Mouse (Mus musculus) c-Kit-negative CD71-positive TER-119-positive erythroid progenitor cells, embryonic 14.5 days (primary cell): ENCODE measurements around the gene Gins3.
A peak's percentile ranks its signal among the peaks of the same experiment; 100 is the strongest.
"Not testable (repeated sequence)": the region's sequence is repeated elsewhere in the genome, so short reads cannot be mapped to it uniquely, and the experiment has no call there.

ENCODE experiments used
- DNase-seq: peaks from one replicate; pipeline ENCODE4 v3.0.0-alpha.2; 2013; ENCODE audit warnings: low read depth, low spot score

Gins3 gene

DNA sequence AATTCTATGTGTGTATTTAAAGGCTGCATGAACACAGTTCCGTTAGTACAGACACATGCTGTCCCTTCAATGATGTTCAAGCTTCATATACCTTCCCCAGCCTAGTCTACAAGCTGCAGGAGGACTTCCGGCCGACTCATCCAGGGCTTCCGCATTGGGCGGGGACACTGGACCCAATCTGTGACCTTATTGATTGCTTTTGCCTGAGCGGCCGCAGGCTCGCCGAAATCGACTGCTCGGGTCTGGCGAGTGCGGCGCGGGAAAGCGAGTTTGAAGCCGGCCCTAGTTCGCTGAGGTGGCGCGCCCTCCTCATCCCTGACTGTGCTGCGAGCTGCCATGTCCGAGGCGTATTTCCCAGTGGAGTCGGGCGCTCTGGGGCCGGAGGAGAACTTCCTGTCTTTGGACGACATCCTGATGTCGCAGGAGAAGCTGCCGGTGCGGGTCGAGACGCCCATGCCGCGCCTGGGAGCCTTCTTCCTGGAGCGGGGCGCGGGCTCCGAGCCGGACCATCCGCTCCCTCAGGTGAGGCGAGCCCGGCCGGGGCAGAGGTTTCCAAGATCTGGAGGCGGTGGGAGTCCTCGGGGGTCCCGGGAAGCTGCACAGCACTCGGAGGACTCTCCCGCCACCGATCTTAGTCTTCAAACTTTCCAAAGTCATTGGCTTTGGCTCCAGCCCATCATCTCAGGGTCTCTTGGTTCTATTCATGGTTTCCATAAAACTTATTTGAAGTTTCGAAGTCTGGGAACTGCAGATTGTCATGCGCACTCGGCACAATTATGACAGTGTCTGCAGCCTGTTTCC lies at the start of gene Gins3:
TSS of gene Gins3 (plus strand) at position 192 of the 801 bp plus-strand sequence.
- peak; percentile 80 for DNase-seq

DNA sequence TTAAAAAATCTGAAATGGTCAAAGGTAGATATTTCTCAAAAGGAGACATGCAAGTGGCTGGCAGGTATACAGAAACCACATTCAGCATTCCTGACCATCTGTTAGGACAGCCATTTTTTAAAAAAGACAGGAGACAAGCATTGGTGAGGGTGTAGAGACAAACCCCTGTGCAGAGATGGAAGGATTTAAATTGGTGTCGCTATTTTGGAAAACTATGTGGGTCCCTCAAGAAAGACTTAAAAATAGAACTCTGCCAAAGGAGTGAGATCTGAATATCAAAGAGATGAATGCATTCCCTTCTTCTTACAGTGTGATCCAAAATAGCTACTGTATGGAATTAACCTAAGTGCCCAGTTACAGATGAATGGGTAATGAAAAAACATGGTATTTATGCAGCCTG lies 45.9 kb upstream of the Gins3 start:
- DNase-seq = no peak

DNA sequence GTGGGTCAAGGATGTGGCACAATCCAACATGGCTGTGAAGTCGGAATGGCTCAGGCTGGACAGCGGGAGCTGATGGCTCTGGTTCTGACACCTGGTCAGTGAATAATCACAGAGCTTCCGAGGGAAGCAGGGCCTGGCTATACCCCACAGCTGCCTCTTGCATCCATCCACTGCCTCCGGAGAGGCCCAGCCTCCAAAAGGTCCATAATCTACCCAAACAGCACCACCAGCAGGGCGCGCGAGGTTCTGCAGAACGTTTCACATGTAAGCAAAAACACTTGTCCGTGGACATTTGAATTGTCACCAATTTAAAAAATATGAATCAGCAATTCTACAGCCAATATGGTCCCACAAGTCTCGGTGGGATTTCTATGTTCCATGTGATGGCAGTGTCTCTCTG lies 44.0 kb upstream of the Gins3 start:
- no peak for DNase-seq

DNA sequence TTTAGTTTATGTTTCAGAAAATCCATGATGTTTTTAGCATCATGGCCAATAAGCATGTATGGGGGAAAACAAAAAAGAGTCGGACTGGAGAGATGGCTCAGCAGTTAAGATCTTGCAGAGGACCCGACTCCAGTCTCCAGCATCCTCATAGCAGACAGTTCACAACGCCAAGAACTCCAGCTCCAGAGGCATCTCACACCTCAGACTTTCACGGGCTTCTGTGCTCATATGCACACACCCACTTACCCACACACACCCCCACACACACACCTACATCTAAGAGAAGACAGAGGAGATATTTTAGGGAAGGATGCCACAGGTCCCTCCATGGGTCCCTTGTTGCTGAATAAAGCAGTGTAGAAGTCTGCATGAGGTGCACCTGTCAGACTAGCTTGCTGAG lies 42.7 kb upstream of the Gins3 start:
- DNase-seq = no peak

DNA sequence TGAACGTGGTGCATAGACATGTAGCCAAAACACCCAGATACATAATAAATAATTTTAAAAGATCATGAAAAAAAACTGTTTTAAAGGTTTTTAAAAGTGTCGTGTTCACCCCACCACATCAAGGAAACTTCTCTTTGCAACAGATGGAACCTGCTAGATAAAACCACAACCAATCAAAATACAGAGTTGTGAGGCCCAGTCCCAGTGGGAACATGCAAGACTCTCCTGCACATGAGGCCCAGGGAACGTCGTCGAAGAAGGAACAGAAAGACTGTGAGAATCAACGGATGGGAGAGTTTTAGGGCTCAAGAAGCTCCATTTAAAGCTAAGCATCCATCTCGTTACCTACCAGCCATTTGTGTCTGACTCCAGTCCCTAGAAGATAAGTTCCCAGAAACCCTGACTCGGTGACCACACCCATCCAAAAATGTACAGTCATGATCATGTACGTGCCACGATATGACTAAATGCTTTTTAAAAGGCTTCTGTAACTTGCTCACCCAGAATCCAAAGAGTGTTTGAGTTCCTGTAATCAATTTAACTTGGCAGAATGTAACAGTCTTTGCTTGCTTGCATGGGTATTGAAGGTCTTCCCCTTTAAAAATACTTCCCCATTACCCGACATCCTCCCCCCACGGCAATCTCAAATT lies 41.0 kb upstream of the Gins3 start:
- DNase-seq = peak; percentile 48

DNA sequence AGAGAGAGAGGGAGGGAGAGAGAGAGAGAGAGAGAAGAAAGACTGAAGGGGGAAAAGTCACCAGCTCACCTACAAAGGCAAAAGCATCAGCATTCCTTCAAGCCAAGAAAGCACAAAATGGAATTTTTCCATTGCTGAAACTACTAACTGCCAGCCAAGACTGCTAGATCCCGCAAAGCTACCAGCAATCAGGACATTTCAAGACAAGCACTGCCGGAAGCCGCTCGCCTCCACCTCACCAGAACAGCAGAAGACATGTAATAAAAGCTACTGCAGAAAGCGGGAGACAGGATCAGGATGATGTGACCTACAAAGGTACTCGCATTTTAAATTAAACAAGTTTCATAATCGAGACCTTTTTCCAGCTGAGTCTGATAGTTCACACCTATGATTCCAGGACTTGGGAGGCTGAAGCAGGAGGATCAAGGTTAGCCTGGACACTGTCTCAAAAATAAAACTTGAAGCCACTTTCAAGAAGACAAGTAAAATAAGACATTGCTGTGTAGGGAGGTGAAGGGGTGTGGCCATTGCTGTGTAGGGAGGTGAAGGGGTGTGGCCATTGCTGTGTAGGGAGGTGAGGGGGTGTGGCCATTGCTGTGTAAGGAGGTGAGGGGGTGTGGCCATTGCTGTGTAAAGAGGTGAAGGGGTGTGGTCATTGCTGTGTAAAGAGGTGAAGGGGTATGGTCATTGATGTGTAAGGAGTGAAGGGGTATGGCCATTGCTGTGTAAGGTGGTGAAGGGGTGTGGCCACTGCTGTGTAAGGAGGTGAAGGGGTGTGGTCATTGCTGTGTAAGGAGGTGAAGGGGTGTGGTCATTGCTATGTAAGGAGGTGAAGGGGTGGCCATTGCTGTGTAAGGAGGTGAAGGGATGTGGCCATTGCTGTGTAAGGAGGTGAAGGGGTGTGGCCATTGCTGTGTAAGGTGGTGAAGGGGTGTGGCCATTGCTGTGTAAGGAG lies 39.5 kb upstream of the Gins3 start:
- peak; percentile 21 for DNase-seq

DNA sequence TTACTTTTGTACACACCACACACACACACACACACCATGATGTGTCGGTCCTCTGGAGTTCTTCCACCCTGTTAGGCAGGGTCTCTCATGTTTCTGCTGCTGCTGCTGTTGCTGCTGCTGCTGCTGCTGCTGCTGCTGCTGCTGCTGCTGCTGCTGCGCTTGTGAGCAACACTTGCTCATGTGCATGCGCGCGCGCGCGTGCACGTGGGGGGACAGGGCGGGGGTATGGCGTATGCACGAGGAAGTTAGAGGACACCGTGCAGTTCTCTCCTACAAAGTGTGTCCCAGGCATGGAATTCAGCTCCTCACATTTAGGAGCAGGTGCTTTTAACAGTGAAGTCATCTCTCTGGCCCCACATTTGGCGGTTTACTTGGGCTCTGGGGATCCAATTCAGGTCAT lies 38.1 kb upstream of the Gins3 start:
- no peak for DNase-seq

DNA sequence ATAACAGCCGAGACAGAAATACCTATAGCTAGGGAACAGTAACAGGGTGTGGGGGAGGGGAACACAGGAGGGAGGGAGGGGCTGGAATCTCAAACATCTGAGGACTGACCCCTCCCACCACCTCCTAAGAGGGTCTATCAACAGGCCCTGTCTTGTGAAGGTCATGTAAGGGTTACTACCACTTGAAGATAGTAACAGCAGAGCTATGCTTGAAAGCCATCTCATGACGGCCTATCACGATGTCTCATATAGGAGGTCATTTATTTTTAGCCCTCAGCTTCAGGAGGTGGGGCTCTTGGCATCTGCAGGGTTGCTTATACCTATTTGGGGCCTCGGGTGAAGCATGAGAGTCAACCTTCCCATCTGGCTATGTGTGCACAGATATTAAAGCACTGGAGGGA lies 36.4 kb upstream of the Gins3 start:
- DNase-seq = no peak

DNA sequence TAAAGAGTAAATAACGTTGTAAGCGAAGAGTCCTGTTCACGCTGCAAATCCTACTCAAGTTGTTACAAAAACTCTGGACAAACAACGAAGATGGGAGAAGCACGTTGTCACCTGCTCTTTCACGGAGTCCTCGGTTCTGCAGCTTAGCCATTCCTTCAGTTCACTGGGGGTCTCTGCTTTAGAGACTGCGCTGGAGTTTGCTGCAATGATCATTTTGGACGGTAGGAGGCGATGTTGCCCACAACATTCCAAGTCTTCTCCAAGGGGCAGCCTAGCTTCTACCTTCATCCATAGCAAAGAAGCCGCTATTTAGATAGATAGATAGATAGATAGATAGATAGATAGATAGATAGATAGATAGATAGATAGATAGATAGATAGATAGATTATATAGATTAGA lies 33.4 kb upstream of the Gins3 start:
- DNase-seq = no peak

DNA sequence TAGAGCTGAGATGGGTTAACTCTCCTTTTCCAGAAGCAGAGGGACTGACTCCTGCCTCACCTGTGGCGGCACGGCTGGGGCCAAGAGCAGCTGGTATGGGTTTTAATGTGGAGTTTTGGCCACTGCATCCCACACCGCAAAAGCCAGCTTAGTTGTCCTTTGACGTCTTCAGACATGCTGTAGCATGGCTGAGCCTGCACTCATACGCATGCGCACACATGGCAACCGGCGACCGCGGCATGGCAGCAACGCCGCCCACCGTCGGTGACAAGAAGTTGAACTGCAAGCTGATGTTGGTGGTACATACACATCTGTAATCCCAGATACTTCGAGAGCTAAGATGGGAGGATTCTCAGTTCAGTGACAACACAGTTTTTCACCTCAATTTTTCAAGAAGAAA lies 31.9 kb upstream of the Gins3 start:
- DNase-seq = no peak

DNA sequence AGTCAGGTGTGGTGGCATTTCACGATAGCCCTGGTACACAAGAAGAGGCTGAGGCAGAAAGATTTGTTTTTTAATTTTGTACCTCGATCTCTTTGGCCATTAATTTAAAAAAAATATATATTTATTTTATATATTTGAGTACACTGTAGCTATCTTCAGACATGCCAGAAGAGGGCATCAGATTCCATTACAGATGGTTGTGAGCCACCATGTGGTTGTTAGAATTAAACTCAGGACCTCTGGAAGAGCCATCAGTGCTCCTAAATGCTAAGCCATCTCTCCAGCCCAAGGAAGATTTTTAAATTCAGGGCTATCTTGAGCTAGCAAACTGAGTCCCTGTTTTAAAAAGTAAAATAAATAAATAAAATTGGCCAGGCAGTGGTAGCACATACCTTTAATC lies 31.1 kb upstream of the Gins3 start:
- DNase-seq = no peak

DNA sequence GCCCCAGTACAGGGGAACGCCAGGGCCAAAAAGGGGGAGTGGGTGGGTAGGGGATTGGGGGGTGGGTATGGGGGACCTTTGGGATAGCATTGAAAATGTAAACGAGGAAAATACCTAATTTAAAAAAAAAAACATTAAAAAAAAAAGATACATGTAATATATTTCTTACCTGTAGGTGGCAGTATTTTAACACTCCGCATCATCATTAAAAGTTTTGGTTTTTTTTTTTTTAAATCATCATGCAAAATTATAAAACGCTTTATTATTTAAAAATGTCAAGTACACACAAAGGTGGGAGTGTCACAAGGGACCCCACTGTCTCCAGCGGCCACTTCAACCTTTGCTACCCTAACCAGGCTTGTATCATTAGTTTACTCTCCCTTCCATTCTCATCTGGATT lies 26.7 kb upstream of the Gins3 start:
- not testable (repeated sequence) for DNase-seq

DNA sequence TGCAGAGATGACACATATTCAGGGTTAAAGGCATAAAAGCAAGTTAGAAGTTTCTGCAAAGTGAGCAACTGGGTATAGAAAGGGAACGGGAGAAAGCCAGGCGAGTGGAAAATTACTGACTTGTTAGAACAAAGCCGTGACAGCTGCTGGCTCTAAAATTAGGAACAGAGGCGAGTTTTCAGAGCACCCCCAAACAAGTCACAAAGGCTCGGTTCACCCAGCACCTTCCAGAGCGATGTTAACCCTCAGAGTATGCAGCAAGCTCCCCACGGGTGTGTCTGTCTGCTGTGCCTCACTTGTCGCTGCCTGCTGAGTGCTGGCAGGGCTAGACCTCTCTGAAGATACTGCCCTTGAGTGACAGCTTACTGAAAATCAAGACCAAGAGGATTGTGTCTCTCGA lies 26.0 kb upstream of the Gins3 start:
- no peak for DNase-seq

DNA sequence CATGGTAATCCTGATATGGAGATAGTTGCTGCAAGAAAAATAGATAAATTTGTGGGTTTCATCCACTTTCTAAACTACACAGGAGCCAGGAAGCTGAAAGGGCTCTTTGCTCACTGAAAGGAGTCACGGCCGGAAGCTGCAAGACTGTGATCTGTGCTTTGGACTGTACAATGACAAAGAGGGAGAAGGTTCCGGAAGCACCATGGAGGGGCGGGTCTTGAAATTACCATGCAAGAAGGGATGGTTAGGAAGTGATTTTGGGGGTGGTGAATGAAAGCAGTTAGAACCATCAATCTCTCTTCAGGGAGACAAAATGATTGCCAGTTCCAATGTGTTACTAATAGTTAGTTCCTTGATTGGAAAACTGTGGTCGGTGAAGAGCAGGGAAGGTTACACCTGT lies 23.8 kb upstream of the Gins3 start:
- DNase-seq = no peak

DNA sequence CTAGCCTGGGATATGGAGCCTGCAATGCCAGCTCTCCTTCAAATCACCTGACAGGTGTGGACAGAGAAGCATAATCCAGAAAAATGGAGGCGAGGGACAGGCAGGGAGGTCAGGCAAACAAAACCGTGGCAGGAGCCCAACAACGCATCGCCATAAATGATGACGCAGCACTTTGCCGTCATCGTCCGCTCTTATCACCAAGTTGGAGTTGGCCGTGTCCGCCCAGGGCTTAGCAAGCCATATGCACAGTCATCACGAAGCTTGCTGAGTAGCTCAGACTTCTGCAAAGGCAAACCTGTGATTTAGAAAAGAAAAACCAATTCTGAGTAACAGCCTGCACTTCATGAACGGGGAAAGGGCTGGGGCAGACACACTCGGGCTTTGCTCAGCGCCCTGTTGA lies 22.5 kb upstream of the Gins3 start:
- no peak for DNase-seq

DNA sequence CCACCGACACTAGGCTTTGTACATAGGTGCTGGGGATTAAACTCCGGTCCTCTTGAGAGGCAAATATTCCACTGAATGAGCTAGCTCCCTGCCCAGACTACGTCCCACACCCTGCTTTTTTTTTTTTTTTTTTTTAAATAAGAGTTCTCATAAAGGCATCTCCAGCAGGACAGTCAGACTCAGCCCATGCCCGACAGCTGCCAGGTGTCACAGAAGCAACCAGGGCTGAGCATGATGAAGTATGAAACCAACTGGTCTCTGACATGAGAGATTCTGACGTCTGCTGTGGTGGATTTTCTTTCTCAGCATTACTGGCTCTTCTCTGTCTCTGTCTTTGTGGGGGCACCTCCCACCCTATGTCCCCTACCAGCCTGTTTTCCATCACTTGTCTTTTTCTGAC lies 21.5 kb upstream of the Gins3 start:
- no peak for DNase-seq

DNA sequence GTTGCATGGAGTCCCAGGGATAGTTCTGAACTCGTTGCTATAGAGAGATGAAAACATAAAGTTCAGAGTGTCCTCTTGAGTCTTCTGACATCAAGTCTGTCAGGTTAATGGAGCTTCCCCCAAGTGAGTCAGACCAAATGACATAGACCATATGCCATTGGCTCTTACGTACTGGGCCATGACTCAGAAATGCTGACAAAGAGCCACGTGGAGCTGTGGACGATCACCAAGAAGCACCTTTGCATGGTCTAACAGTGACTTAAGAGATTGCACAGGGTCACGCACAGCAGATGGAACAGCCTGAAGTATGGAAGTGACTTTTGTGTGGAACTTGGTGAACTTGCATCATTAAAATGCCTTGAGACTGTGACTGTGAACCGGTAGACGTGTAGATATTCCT lies 16.9 kb upstream of the Gins3 start:
- no peak for DNase-seq

DNA sequence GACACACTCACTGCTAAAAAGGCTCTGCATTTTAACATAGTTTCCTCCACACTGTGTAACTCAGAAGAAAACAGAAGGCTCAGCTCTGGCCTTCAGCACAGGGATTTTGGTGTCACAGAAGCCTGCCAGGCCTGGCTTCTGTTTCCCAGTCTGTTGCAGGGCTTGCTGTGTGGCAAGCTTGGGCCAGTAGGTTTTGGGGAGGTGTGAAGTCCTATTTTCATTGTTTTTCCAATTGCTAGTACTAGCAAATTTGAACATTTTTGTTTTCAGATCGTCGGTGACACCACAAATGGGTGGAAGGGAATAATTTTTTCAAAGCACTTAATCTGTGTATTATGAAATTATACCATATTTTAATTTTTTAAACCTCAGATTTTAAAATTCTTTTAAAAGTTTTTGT lies 13.2 kb upstream of the Gins3 start:
- DNase-seq = no peak

DNA sequence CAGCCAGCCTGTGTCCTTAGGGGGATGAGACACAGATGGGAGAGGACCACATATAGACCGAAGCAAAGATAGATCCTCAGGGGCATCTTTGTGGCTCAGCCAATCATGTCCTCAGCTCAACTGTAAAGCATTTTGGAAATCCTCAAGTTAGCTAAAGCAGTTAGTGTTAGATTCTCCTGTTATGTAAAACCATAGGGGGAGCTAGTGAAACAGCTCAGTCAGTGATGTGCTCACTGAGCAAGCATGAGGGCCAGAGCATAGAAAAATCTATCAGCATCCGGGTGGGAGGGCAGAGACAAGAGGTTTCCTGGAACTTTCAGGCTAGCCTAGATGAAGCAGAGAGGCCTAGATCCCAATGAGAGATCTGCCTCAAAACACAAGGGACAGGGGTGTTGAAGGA lies 8.4 kb upstream of the Gins3 start:
- no peak for DNase-seq

DNA sequence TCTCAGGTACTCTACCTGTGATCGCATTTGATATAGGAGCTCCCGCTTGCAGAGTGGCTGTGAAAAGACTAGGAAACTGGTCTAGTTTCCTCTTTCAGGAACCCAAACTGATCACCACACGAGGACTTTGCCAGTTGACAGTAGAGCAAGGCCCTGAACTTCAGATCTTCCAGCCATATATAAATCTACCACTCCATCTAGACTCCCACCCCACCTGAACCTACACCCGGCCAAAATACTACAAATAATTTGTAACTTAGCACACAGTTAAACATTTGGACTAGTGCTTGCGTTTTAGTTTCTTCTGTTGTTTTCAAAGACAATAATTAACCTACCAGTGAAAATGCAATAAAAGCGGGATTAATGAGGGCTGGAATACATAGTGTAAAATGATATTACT lies 413 bp upstream of the Gins3 start:
- DNase-seq = no peak

DNA sequence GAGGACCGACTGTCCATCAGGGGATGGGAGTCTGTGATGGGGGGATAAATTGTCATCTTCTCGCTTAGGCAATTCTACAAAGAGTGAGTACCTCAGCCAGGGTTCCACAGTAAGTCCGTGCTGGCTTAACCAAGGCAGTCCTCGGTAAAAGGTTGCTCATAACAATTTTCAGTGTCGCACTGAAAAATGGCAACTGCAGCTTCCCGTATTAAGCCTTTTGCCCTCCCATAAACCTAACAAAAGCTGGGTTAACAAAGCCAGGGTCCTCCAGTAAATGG lies 749 bp downstream of the Gins3 start:
- peak; percentile 8 for DNase-seq

DNA sequence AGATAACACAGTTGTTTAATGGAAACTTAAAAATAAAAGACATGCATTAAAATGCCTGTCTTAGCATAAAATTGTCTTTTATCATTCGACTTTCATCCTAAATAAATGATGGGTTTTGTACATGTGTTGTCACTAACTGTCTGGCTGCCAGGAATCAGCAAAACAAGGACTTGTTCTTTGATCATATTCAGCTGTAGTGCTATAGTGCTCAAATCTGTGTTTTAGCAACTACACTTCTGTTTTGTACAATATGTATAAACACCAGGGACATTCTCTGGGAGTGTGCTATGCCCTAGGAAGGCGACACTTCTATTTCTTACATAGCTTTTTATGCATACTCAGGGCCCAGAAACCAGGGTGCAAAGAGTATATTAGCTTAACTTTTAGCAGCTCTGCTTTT lies 11.7 kb downstream of the Gins3 start:
- DNase-seq = no peak

DNA sequence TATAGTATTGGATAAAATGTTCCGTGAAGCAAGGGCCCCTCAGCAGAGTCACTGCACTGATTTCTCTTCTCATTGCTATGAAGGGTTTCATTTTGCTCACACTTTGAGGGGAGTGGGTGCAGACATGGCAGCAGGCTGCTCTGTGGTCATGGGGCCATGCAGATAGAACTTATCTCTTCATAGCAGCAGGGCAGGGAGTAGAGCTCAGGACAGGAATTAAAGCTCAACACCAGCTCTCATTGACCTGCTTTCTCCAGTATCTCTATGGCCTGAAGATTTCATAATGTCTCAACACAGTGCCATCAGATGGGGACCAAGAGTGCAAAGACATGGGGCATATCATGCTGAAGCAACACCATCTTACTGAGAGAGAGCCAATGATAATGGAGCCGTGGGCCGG lies 15.0 kb downstream of the Gins3 start:
- no peak for DNase-seq
